Mouse (Mus musculus): Measurements from ENCODE around the gene Cdnf.

DNA sequence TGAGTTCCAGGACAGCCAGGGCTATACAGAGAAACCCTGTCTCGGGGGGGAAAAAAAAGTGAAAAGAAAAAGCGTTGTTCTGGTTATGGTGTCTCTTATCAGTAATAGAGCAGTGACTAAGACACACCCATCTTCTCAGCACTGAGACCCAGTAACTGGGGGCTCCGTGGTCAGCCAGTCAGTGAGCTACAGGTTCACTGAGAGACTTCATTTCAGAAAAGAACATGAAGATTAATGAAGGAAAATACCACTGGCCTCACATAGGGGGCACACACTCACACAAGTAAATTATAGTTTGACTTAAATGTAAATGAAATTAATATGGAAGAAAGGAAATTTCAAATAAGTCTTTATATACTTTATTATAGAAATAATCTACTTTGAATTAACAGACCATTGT is 32.6 kb upstream of the Cdnf start:
- TF ChIP-seq GATA1 (IDR thresholded peaks at IDR 0.05; ENCODE audit: low read length) (no peak), TAL1 (IDR thresholded peaks at IDR 0.05; ENCODE audit: low read length) (no peak)

All from erythroblast, embryonic 14.5 days (primary cell).